Mouse (Mus musculus) lung, embryonic 15.5 days (tissue): ENCODE data around the gene Homez. TPM values are rescaled to one million over a fixed set of nuclear protein-coding genes. Genes with fewer than 3 reads are reported as not detected.

ENCODE experiments used
- ATAC-seq: fragments of 200-750 bp; cut with Nextera tagmentation; 2 replicates; pipeline ENCODE4 v1.8.0; 2017; ENCODE audit warnings: moderate number of reproducible peaks, borderline replicate concordance; ENCODE audit not compliant: low FRiP score, low TSS enrichment; ENCODE audit errors: extremely low read depth
- H3K27ac ChIP-seq: fragments of 300-500 bp; sonication (generic); 2 replicates; pipeline ENCODE4 v1.5.1; 2015; ENCODE audit warnings: moderate library complexity, mild to moderate bottlenecking, inconsistent platforms
- H3K27me3 ChIP-seq: fragments of 300-500 bp; sonication (generic); 2 replicates; pipeline ENCODE4 v1.6.1; 2015; ENCODE audit warnings: inconsistent platforms
- H3K36me3 ChIP-seq: fragments of 300-500 bp; sonication (generic); 2 replicates; pipeline ENCODE4 v1.6.1; 2015; ENCODE audit warnings: inconsistent platforms
- H3K4me1 ChIP-seq: fragments of 300-500 bp; sonication (generic); 2 replicates; pipeline ENCODE4 v1.6.1; 2015; ENCODE audit warnings: inconsistent platforms
- H3K4me2 ChIP-seq: fragments of 300-500 bp; sonication (generic); 2 replicates; pipeline ENCODE4 v1.6.1; 2015; ENCODE audit warnings: inconsistent platforms, mild to moderate bottlenecking, moderate library complexity
- H3K4me3 ChIP-seq: fragments of 300-500 bp; sonication (generic); 2 replicates; pipeline ENCODE4 v1.5.1; 2015; ENCODE audit warnings: mild to moderate bottlenecking, inconsistent platforms
- H3K9ac ChIP-seq: fragments of 300-500 bp; sonication (generic); 2 replicates; pipeline ENCODE4 v1.6.1; 2015; ENCODE audit warnings: inconsistent platforms
- H3K9me3 ChIP-seq: fragments of 300-500 bp; sonication (generic); 2 replicates; pipeline ENCODE4 v1.6.1; 2016; ENCODE audit warnings: inconsistent platforms
- WGBS: fragments of 180-500 bp; shearing (Covaris S2); methylation state at CpG from one replicate; pipeline ENCODE4 v1.1.7; 2015; 5-methylcytosine and 5-hydroxymethylcytosine counted together
- polyA plus RNA-seq: library from polyadenylated mRNA; unstranded; fragments of >200 nt; fragmentation: Nextera tagmentation; extraction: Ambion mirVana; gene quantifications from 2 replicates; pipeline ENCODE4 v1.2.1, GENCODE M21; 2015

Homez gene
- polyA plus RNA-seq, 1 experiment from 2014 or later = 11.4 TPM

DNA sequence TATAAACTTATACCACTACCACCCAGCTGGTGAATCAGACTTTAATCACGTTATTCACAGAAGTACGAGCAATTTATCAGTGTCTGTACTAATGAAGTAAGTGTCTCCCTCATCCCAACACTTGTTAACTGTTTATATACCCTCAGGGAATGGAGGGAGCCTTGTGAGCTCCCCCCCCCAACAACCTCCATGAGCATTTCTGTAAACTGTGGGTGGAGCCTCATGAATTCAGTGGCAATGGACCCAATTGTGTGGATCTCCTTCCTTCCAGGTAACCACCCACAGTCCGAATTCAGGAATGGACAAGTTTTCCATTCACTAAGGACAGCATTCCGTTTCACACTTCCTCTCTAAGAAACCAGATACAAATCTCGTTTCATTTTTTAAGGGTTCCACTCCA lies 5.1 kb downstream of the Homez start:
- no peak overlapping the region for H3K9ac ChIP-seq
- 68% methylated on average over 5 of the region's 5 CpGs for WGBS
- no peak overlapping the region for H3K4me2 ChIP-seq
- no peaks in the 10 kb centered on the region for H3K4me1 ChIP-seq
- no peak for ATAC-seq
- H3K27ac ChIP-seq = no peak overlapping the region
- H3K36me3 ChIP-seq = no peaks in the 10 kb centered on the region
- no peaks in the 10 kb centered on the region for H3K27me3 ChIP-seq
- H3K9me3 ChIP-seq = no peaks in the 10 kb centered on the region
- H3K4me3 ChIP-seq = no peak overlapping the region

DNA sequence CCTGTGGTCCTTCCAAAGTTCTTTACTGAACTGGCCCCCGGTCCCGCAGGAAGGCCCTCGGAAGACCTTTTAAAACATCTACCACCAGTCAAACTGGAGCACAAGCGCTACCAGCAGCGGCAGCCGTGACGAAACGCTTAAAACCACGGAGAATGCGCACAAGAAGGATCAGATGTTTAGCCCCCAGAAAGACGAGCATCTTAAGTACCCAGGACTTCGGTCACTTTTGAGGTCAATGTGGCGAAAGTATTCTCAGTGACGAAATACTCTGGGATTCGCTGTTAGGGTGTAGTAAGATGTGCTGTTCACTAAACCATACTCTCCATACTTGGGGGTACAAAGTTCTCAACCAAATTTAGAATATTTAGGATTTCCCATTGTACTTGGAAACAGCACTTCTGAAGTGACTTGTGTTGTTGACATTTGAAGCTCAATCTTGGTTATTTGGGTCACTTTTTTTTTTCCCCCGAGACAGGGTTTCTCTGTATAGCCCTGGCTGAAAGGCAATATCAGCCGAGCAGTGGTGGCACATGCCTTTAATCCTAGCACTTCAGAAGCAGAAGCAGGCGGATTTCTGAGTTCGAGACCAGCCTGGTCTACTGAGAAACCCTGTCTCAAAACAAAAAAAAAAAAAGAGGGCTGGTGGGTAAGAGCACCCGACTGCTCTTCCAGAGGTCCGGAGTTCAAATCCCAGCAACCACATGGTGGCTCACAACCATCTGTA lies 6.3 kb downstream of the Homez start:
- H3K9me3 ChIP-seq = no peaks in the 10 kb centered on the region
- H3K4me1 ChIP-seq = no peaks in the 10 kb centered on the region
- H3K27me3 ChIP-seq = no peaks in the 10 kb centered on the region
- peak overlapping the region; percentile 70 for H3K4me3 ChIP-seq
- WGBS = 14% methylated on average over 21 of the region's 21 CpGs
- no peaks in the 10 kb centered on the region for H3K36me3 ChIP-seq
- ATAC-seq = no peak
- peak overlapping the region; percentile 74 for H3K4me2 ChIP-seq
- peak overlapping the region; percentile 84 for H3K9ac ChIP-seq
- peak overlapping the region; percentile 76 for H3K27ac ChIP-seq

DNA sequence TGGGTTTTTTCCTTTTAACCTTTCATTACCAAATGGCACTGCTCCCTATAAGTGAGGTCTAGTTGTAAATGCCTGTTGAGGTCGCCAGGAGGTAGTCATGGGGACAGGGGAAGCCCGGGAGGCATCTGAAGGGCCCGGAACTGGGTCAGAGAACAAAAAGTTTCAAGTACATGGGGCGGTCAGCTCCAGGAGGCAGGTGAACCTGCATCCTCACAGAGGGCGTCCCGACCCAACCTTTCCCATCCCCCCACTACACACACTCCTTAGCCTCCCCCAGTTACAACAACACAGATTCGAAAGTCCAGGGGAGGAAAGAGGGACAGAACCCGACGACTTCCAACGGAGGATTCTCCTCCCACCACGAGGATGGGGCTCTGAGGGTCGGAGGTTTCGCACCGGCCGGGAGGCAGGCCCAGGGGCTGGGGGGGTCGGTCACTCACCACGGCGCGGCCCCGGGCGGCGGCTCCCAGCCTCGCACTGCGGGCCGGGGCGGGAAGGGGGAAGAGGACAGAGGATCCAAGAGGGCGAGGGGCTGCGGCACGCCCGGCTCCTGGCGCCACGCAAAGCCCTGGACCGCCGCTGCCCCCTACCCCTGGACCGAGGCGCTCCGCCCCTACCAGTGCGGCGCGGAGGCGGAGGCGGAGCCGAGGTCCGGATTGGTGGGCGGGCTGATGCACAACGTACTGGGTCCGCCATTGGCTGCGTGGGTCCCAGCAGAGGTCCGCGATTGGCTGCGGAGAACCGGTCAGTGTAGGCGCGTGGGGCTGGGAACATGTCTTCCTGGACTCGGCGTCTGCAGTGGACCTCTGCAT lies 7.1 kb downstream of the Homez start:
- no peaks in the 10 kb centered on the region for H3K4me1 ChIP-seq
- H3K27me3 ChIP-seq = no peaks in the 10 kb centered on the region
- H3K9ac ChIP-seq = peak overlapping the region; percentile 84
- H3K9me3 ChIP-seq = no peaks in the 10 kb centered on the region
- under 1% methylated on average over 54 of the region's 56 CpGs for WGBS
- peak overlapping the region; percentile 76 for H3K27ac ChIP-seq
- peak; percentile 100 for ATAC-seq
- H3K4me2 ChIP-seq = peak overlapping the region; percentile 74
- H3K4me3 ChIP-seq = peak overlapping the region; percentile 70
- no peaks in the 10 kb centered on the region for H3K36me3 ChIP-seq

DNA sequence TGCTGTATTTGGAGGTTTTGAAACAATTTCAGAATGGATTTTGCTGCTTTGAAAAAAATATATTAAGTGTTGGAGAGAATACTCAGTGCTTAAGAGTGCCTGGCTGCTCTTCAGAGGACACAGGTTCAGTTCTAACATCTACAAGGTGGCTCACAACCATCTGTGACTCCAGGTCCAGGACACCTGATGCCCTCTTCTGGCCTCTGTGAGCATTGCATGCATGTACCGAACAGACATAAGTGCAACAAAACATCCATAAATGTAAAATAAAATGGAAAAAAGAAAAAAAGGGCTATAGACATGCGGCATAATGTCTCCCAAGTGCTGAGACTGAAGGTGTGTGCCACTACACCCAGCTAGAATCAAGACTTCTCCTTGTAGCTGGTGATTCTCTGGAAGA lies 10.2 kb downstream of the Homez start:
- no peaks in the 10 kb centered on the region for H3K27me3 ChIP-seq
- H3K9ac ChIP-seq = no peak overlapping the region
- 34% methylated on average over 2 of the region's 2 CpGs for WGBS
- peaks cover 18% of the 10 kb centered on the region for H3K36me3 ChIP-seq
- H3K4me1 ChIP-seq = no peaks in the 10 kb centered on the region
- no peak overlapping the region for H3K4me3 ChIP-seq
- no peak overlapping the region for H3K4me2 ChIP-seq
- no peaks in the 10 kb centered on the region for H3K9me3 ChIP-seq
- ATAC-seq = no peak
- no peak overlapping the region for H3K27ac ChIP-seq

DNA sequence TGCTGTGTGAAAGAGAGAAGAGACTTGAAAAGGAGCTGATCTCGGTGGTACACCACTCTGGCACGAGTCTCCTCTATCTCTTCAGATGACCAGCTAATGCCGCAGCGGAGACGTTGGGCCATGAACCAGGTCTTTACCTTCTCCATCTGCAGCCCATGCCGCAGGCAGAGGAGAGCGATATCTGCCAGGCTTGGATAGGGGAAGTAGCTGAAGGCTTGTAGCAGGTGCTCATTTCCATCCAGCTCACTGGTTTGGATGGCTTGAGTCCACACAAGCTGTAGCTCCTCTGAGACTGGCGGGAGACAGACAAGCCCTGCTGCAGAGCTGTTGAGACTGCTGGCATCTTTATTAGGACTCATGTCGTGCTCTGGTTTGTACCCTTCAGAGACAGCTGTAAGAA lies 12.9 kb downstream of the Homez start:
- Histone ChIP-seq H3K9me3 (no peaks in the 10 kb centered on the region), H3K9ac (no peak overlapping the region), H3K4me1 (no peaks in the 10 kb centered on the region), H3K36me3 (peaks cover 25% of the 10 kb centered on the region), H3K4me2 (no peak overlapping the region), H3K27ac (no peak overlapping the region), H3K4me3 (no peak overlapping the region), H3K27me3 (no peaks in the 10 kb centered on the region)
- no peak for ATAC-seq
- WGBS = 92% methylated on average over 9 of the region's 9 CpGs

DNA sequence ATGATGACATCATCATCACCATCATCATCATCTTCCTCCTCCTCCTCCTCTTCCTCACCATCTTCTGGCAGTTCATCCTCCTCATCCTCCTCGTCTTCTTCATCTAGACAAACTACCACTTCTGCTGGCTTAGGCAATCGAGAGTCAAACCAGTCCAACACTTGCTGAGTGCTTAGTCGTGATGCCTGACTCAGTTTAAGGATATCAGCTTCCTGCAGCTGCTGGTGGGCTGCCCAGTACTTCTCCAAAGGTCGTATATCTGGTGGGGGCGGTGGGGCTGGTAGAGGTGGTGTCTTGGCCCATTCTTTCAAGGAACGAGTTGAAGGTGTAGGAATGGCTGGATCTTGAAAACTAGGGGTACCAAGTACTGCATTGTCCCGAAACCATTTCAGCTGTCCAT lies 14.1 kb downstream of the Homez start:
- Histone ChIP-seq H3K9ac (no peak overlapping the region), H3K4me3 (no peak overlapping the region), H3K36me3 (peaks cover 25% of the 10 kb centered on the region), H3K4me2 (no peak overlapping the region), H3K27me3 (no peaks in the 10 kb centered on the region), H3K4me1 (no peaks in the 10 kb centered on the region), H3K27ac (no peak overlapping the region), H3K9me3 (no peaks in the 10 kb centered on the region)
- WGBS = 84% methylated on average over 7 of the region's 7 CpGs
- no peak for ATAC-seq

DNA sequence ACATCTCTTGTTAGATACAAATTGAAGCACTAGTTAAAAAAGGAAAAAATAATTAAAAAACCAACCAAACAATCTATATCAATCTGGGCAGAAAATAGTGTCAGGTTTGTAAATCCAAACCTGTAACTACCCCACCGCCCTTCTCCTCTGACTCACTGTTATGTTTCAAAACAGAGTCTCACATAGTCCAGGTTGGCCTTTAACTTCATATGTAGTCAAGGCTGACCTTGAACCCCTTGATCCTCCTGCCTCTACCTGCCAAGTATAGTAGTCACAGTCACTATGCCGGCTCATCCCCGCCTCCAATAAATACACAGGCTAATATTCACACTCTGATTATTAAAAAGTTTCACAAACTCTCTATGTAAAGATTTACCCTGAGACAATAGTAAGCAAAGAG lies 15.0 kb downstream of the Homez start:
- Histone ChIP-seq H3K27me3 (no peaks in the 10 kb centered on the region), H3K9ac (no peak overlapping the region), H3K4me1 (no peaks in the 10 kb centered on the region), H3K4me3 (no peak overlapping the region), H3K4me2 (no peak overlapping the region), H3K36me3 (peaks cover 25% of the 10 kb centered on the region), H3K27ac (no peak overlapping the region), H3K9me3 (no peaks in the 10 kb centered on the region)
- ATAC-seq = no peak
- 87% methylated on average over 3 of the region's 3 CpGs for WGBS

DNA sequence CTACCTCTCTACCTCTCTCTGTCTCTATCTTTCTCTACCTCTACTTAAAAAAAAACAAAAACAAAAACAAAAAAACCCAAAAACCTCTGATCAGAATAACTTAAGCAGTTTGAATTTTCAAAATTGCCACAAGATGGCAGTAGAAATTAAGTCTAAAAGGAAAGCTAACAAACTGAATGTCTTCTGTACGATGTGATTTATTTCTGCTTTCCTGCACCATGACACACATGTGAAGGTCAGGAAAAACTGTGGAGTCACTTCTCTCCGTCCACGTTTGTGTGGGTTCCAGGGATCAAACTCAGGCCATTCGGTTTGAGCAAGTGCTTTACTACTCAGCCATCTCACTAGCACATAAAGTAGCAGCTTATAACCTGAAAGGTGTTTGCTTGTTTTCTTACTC lies 27.3 kb downstream of the Homez start:
- H3K9ac ChIP-seq = no peak overlapping the region
- no peak overlapping the region for H3K27ac ChIP-seq
- no peaks in the 10 kb centered on the region for H3K4me1 ChIP-seq
- H3K27me3 ChIP-seq = 0 out of 2 replicates have a peak, but pooled peaks cover 4% of the 10 kb centered on the region
- no peak overlapping the region for H3K4me3 ChIP-seq
- no peak for ATAC-seq
- no peaks in the 10 kb centered on the region for H3K9me3 ChIP-seq
- H3K36me3 ChIP-seq = no peaks in the 10 kb centered on the region
- WGBS = 1% methylated on average over 4 of the region's 4 CpGs
- H3K4me2 ChIP-seq = no peak overlapping the region

DNA sequence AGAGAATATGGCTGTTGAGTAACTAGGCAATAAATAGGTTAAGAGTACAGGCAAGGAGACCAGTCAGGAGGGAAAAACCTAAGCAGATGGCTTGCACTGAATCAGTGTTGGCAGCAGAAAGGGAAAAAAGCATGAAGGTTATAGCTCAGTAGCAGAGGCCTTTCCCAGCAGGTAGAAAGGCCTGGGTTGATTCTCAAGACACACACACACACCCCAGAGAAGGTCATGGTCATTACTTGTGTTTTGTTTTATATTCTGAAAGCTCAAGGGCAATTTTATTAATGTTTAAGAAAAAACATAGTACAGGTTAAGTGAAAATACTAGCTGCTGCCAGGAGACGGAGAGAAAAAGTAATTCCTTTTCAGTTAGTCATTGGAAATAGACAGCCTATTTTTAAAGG lies 47.0 kb downstream of the Homez start:
- H3K9ac ChIP-seq = no peak overlapping the region
- H3K9me3 ChIP-seq = no peaks in the 10 kb centered on the region
- no peak for ATAC-seq
- H3K27me3 ChIP-seq = no peaks in the 10 kb centered on the region
- no peak overlapping the region for H3K27ac ChIP-seq
- H3K4me1 ChIP-seq = no peaks in the 10 kb centered on the region
- H3K36me3 ChIP-seq = no peaks in the 10 kb centered on the region
- WGBS = 59% methylated on average over 1 of the region's 1 CpGs
- H3K4me2 ChIP-seq = no peak overlapping the region
- no peak overlapping the region for H3K4me3 ChIP-seq

DNA sequence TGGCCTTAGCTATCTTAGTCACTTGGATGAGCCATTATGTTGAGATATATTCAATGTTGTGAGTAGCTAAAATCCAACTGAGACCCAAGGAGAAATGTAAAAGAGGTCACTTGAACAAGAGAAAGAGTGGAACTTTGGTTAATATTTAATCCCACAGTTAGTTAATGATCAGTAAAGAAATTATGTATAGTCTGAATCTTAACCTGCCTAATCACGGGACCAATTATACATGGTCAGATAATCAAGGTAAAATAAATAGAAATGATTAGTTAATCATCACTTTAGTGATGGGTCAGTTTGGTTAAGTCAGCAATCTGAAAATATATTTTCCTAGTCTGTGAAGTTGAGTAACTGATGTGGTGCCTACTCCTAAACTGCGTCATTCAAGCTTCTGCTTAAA lies 48.5 kb downstream of the Homez start:
- Histone ChIP-seq H3K4me2 (no peak overlapping the region), H3K36me3 (no peaks in the 10 kb centered on the region), H3K9ac (no peak overlapping the region), H3K9me3 (no peaks in the 10 kb centered on the region), H3K4me3 (no peak overlapping the region), H3K27me3 (no peaks in the 10 kb centered on the region), H3K27ac (no peak overlapping the region), H3K4me1 (no peaks in the 10 kb centered on the region)
- WGBS = 73% methylated on average over 2 of the region's 2 CpGs
- ATAC-seq = no peak

DNA sequence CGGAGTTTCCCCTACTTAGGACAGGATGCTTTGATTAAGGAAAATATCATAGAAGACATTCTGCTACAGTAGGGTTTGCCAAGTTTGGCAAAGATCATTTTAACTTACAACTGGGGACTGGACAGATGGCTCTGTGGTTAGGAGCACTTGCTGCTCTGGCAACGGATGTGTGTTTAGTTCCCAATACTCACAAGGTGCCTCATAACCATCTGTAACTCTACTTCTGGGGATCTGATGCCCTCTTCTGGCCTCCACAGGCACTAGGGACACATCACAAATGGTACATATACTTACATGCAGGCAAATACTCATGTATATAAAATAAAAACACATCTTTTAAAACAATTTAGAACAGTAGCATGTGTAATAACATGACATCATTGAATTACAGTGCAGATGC lies 53.0 kb downstream of the Homez start:
- H3K4me1 ChIP-seq = no peaks in the 10 kb centered on the region
- no peaks in the 10 kb centered on the region for H3K36me3 ChIP-seq
- no peak for ATAC-seq
- H3K27ac ChIP-seq = no peak overlapping the region
- no peak overlapping the region for H3K4me2 ChIP-seq
- no peak overlapping the region for H3K4me3 ChIP-seq
- no peaks in the 10 kb centered on the region for H3K27me3 ChIP-seq
- no peaks in the 10 kb centered on the region for H3K9me3 ChIP-seq
- WGBS = 47% methylated on average over 2 of the region's 2 CpGs
- H3K9ac ChIP-seq = no peak overlapping the region

DNA sequence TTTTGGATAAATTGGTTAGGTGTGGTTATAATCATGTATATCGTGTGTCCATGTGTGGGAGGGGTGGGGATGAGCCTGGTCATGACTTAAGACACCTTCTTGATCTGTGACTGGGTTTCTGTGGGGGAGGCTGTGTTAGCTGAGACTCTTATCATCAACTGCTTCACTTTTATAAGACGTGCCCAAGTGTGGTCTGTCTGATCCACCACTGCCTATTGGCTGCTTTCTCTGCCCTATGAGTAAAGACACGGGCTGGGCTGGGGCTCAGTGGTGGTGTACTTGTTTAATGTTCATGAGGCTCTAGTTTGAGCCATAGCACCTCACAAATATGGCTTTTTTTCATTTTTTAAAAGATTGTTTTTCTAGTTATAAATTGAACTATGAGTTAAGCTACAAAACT lies 55.0 kb downstream of the Homez start:
- WGBS = 44% methylated on average over 3 of the region's 3 CpGs
- no peak overlapping the region for H3K27ac ChIP-seq

More for the DNA sequence above, 55.0 kb downstream of the Homez start:
- H3K36me3 ChIP-seq = no peaks in the 10 kb centered on the region
- no peaks in the 10 kb centered on the region for H3K9me3 ChIP-seq
- H3K27me3 ChIP-seq = no peaks in the 10 kb centered on the region
- no peak for ATAC-seq
- H3K9ac ChIP-seq = no peak overlapping the region
- no peak overlapping the region for H3K4me3 ChIP-seq
- no peaks in the 10 kb centered on the region for H3K4me1 ChIP-seq
- no peak overlapping the region for H3K4me2 ChIP-seq
